8 mouse cellular contexts compared by ENCODE assay signal in the genomic region with DNA sequence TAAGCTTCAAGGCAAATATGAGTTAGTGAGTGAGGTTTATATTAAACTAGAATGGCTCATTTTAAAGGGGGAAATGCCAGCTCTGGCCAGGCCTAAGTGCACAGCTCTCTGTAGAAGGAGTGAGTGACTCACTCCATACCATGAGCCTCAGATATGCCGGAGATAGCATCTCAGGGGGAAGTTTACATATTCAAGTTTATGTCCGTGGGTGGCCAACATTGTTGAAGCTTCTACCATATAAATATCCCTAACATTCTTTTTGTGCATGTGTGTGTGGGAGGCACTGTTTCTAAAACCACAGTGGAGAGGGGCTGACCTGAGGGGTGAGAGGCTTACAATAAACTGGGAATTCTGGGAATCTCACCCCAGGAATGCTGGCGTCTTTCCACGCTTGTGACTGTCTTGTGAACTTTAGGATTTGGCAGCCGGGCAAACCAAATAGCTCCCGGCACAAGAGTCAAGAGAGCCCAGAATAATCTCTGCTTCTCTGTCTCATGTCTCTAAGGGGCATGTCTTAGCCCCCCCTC. TPM values are rescaled to one million over a fixed set of nuclear protein-coding genes. Genes with fewer than 3 reads are reported as not detected.
A peak's percentile ranks its signal among the peaks of the same experiment; 100 is the strongest.
DNase-seq lines count a peak whose midpoint lies in the region; ATAC-seq and TF ChIP-seq lines count a peak whose summit lies in the region.

No protein-coding gene starts in this region.

- no peaks in the 10 kb centered on the region for H3K9me3 ChIP-seq in hindbrain, postnatal 0 days (ENCODE audit: low read length)
- no peaks in the 10 kb centered on the region for H3K9me3 ChIP-seq in hindbrain, embryonic 11.5 days (ENCODE audit: control insufficient read depth, low read length)
- H3K9me3 ChIP-seq in kidney, embryonic 16.5 days (ENCODE audit: low read length) = no peaks in the 10 kb centered on the region
- H3K9me3 ChIP-seq in forebrain, embryonic 10.5 days = no peaks in the 10 kb centered on the region

- no peaks in the 10 kb centered on the region for H3K4me1 ChIP-seq in hindbrain, postnatal 0 days (ENCODE audit: insufficient read depth, low read length)
- no peaks in the 10 kb centered on the region for H3K4me1 ChIP-seq in hindbrain, embryonic 11.5 days (replicated peaks; ENCODE audit: control insufficient read depth, insufficient read depth, low read length)
- H3K4me1 ChIP-seq in kidney, embryonic 16.5 days (ENCODE audit: insufficient read depth, low read length) = peaks cover 33% of the 10 kb centered on the region
- H3K4me1 ChIP-seq in forebrain, embryonic 10.5 days = peaks cover 28% of the 10 kb centered on the region

- no peaks in the 10 kb centered on the region for H3K36me3 ChIP-seq in hindbrain, postnatal 0 days (ENCODE audit: insufficient read depth, low read length)
- H3K36me3 ChIP-seq in hindbrain, embryonic 11.5 days (ENCODE audit: control insufficient read depth, insufficient read depth, low read length) = no peaks in the 10 kb centered on the region
- no peaks in the 10 kb centered on the region for H3K36me3 ChIP-seq in kidney, embryonic 16.5 days (ENCODE audit: insufficient read depth, low read length)
- H3K36me3 ChIP-seq in forebrain, embryonic 10.5 days (replicated peaks) = no peaks in the 10 kb centered on the region

- 25% methylated on average over 6 of the region's 6 CpGs for WGBS in hindbrain, postnatal 0 days
- 63% methylated on average over 6 of the region's 6 CpGs for WGBS in hindbrain, embryonic 11.5 days
- 22% methylated on average over 6 of the region's 6 CpGs for WGBS in kidney, embryonic 16.5 days
- 79% methylated on average over 6 of the region's 6 CpGs for WGBS in forebrain, embryonic 10.5 days

- DNase-seq in hindbrain, postnatal 0 days (ENCODE audit: low spot score) = peak; percentile 12
- DNase-seq in hindbrain, embryonic 11.5 days (ENCODE audit: low spot score) = no peak
- DNase-seq in lung, postnatal 4 days = peak; percentile 79 to 85
- DNase-seq in forebrain, embryonic 10.5 days (ENCODE audit: extremely low spot score, low spot score) = no peak
- DNase-seq in neural tube, embryonic 10.5 days (ENCODE audit: extremely low spot score, low spot score) = no peak
- no peak for DNase-seq in urinary bladder, postnatal 36 days (ENCODE audit: low spot score in 2 of 2)

- H3K4me3 ChIP-seq in hindbrain, postnatal 0 days (ENCODE audit: low read length) = no peak overlapping the region
- H3K4me3 ChIP-seq in hindbrain, embryonic 11.5 days (ENCODE audit: low read depth, low read length) = no peak overlapping the region
- H3K4me3 ChIP-seq in kidney, embryonic 16.5 days (ENCODE audit: low read length) = no peak overlapping the region
- no peak overlapping the region for H3K4me3 ChIP-seq in forebrain, embryonic 10.5 days

- H3K4me2 ChIP-seq in hindbrain, postnatal 0 days (ENCODE audit: low read depth, low read length) = no peak overlapping the region
- H3K4me2 ChIP-seq in hindbrain, embryonic 11.5 days (replicated peaks; ENCODE audit: low read depth, low read length) = no peak overlapping the region
- 0 out of 2 replicates have a peak overlapping the region, but pooled peaks have one; percentile 12 for H3K4me2 ChIP-seq in kidney, embryonic 16.5 days (replicated peaks; ENCODE audit: low read depth, low read length)

- ATAC-seq in hindbrain, postnatal 0 days = no peak
- ATAC-seq in hindbrain, embryonic 11.5 days (ENCODE audit: low FRiP score) = no peak
- ATAC-seq in erythroblast, adult 5-6 weeks (replicated peaks; ENCODE audit: low FRiP score, poor library complexity, severe bottlenecking) = 0 out of 2 replicates have a peak, but pooled peaks have one; percentile 4
- peak; percentile 86 for ATAC-seq in kidney, embryonic 16.5 days (ENCODE audit: low FRiP score, low TSS enrichment)

- H3K9ac ChIP-seq in hindbrain, postnatal 0 days (replicated peaks; ENCODE audit: low read length) = no peak overlapping the region
- no peak overlapping the region for H3K9ac ChIP-seq in hindbrain, embryonic 11.5 days (ENCODE audit: low read depth, low read length)
- peak overlapping the region; percentile 54; the same call in 1 of the 2 replicates for H3K9ac ChIP-seq in kidney, embryonic 16.5 days (replicated peaks; ENCODE audit: low read length)

- no peak for TF ChIP-seq CTCF in hindbrain, postnatal 0 days (IDR thresholded peaks at IDR 0.05; ENCODE audit: low read depth)

- H3K27me3 ChIP-seq in hindbrain, postnatal 0 days (ENCODE audit: insufficient read depth, low read length) = no peaks in the 10 kb centered on the region
- H3K27me3 ChIP-seq in hindbrain, embryonic 11.5 days (ENCODE audit: control insufficient read depth, insufficient read depth, low read length) = no peaks in the 10 kb centered on the region
- no peaks in the 10 kb centered on the region for H3K27me3 ChIP-seq in kidney, embryonic 16.5 days (ENCODE audit: insufficient read depth, low read length)
- no peaks in the 10 kb centered on the region for H3K27me3 ChIP-seq in forebrain, embryonic 10.5 days (ENCODE audit: poor library complexity, severe bottlenecking)

- no peak overlapping the region for H3K27ac ChIP-seq in hindbrain, postnatal 0 days
- H3K27ac ChIP-seq in hindbrain, embryonic 11.5 days (ENCODE audit: low read depth, low read length) = no peak overlapping the region
- peak overlapping the region; percentile 99 for H3K27ac ChIP-seq in kidney, embryonic 16.5 days (ENCODE audit: low read length)
- no peak overlapping the region for H3K27ac ChIP-seq in forebrain, embryonic 10.5 days

RNA-seq across cellular contexts. Expression of a gene that starts 13.7 kb away (rescaled TPM):
- 13.1 and 18.4 TPM in 2 replicates for total RNA-seq in hindbrain, postnatal 0 days (2014; rRNA removed)
- polyA plus RNA-seq in hindbrain, postnatal 0 days (2015; fragmentation: Nextera tagmentation; extraction: Ambion mirVana) = 12.8 and 15.2 TPM in 2 replicates
- 11.2 and 12.0 TPM in 2 replicates for polyA plus RNA-seq in hindbrain, embryonic 11.5 days (2014; fragmentation: Nextera tagmentation; extraction: Ambion mirVana)
- 0.96 and 12.1 TPM in 2 replicates for total RNA-seq in erythroblast, adult 5-6 weeks (2015; ENCODE audit: low replicate concordance)
- total RNA-seq in erythroblast, adult 5-6 weeks (2017; ENCODE audit: low replicate concordance) = 3.2 and 7.2 TPM in 2 replicates
- 16.0 and 17.7 TPM in 2 replicates for polyA plus RNA-seq in kidney, embryonic 16.5 days (2015; fragmentation: Nextera tagmentation; extraction: Ambion mirVana)
- 9.2 and 9.6 TPM in 2 replicates for polyA plus RNA-seq in forebrain, embryonic 10.5 days (2016; fragmentation: Nextera tagmentation; extraction: Ambion mirVana)

RNA-seq across cellular contexts. Expression of a gene that starts 43.1 kb away (rescaled TPM):
- total RNA-seq in hindbrain, postnatal 0 days (2014; rRNA removed) = 61.0 and 101 TPM in 2 replicates
- 258 and 271 TPM in 2 replicates for polyA plus RNA-seq in hindbrain, postnatal 0 days (2015; fragmentation: Nextera tagmentation; extraction: Ambion mirVana)
- 603 TPM in 2 replicates for polyA plus RNA-seq in hindbrain, embryonic 11.5 days (2014; fragmentation: Nextera tagmentation; extraction: Ambion mirVana)
- total RNA-seq in erythroblast, adult 5-6 weeks (2015; ENCODE audit: low replicate concordance) = 102 and 125 TPM in 2 replicates
- total RNA-seq in erythroblast, adult 5-6 weeks (2017; ENCODE audit: low replicate concordance) = 23.7 and 43.2 TPM in 2 replicates
- polyA plus RNA-seq in kidney, embryonic 16.5 days (2015; fragmentation: Nextera tagmentation; extraction: Ambion mirVana) = 585 and 609 TPM in 2 replicates
- polyA plus RNA-seq in forebrain, embryonic 10.5 days (2016; fragmentation: Nextera tagmentation; extraction: Ambion mirVana) = 818 and 845 TPM in 2 replicates

Comparison
In these comparisons a context has a peak if more than half of its experiments do, and no peak if none do; other contexts are left out.
1. DNase-seq: peak in hindbrain, postnatal 0 days (single experiment) and lung, postnatal 4 days (2 of 2); none in hindbrain, embryonic 11.5 days (single experiment), forebrain, embryonic 10.5 days (single experiment), neural tube, embryonic 10.5 days (single experiment) and urinary bladder, postnatal 36 days (0 of 2).
2. ATAC-seq: peak in erythroblast, adult 5-6 weeks (single experiment) and kidney, embryonic 16.5 days (single experiment); none in hindbrain, postnatal 0 days (single experiment) and hindbrain, embryonic 11.5 days (single experiment).